Mouse (Mus musculus) spleen, adult 2 months (tissue): ENCODE data around the gene Nme9. TPM values are rescaled to one million over a fixed set of nuclear protein-coding genes. Genes with fewer than 3 reads are reported as not detected.

Experiments
- DNase-seq, 2 experiments: peaks; one replicate each; pipeline versions ENCODE4 v3.0.0 to v3.0.0-alpha.2; 2012 to 2021; ENCODE audit warnings: low spot score in 2 of 2, low read depth in 1 of 2
- H3K27ac ChIP-seq: fragments of 200-500 bp; 2 replicates; pipeline ENCODE4 v1.5.1; 2012; ENCODE audit warnings: low read length, inconsistent platforms; ENCODE audit not compliant: insufficient read depth
- H3K27me3 ChIP-seq: fragments of 200-500 bp; 2 replicates; pipeline ENCODE4 v1.6.1; 2012; ENCODE audit warnings: mild to moderate bottlenecking, moderate library complexity, low read length, inconsistent platforms; ENCODE audit not compliant: control insufficient read depth, insufficient read depth
- H3K36me3 ChIP-seq: fragments of 200-500 bp; 2 replicates; pipeline ENCODE4 v1.6.1; 2012; ENCODE audit warnings: mild to moderate bottlenecking, low read length, inconsistent platforms; ENCODE audit not compliant: control insufficient read depth, insufficient read depth
- H3K4me1 ChIP-seq: fragments of 200-500 bp; 2 replicates; pipeline ENCODE4 v1.6.1; 2011; ENCODE audit warnings: inconsistent platforms; ENCODE audit not compliant: control insufficient read depth, insufficient read depth, insufficient read length
- H3K4me3 ChIP-seq: fragments of 200-500 bp; 2 replicates; pipeline ENCODE4 v1.5.1; 2011; ENCODE audit warnings: mild to moderate bottlenecking, inconsistent platforms; ENCODE audit not compliant: insufficient read depth, insufficient read length; ENCODE audit errors: extremely low read depth
- CTCF ChIP-seq: fragments of 200-500 bp; IDR thresholded peaks from 2 replicates; pipeline ENCODE4 v1.5.1; 2011; ENCODE audit warnings: mild to moderate bottlenecking, inconsistent platforms; ENCODE audit not compliant: insufficient read depth, insufficient read length, insufficient replicate concordance; ENCODE audit errors: extremely low read depth
- POLR2A ChIP-seq: fragments of 200-500 bp; IDR thresholded peaks from 2 replicates; pipeline ENCODE4 v1.6.1; 2011; ENCODE audit warnings: low read depth, low read length, inconsistent platforms
- WGBS: fragments of 180-500 bp; shearing (Covaris S2); methylation state at CpG from one replicate; pipeline ENCODE4 v1.1.7; 2018; 5-methylcytosine and 5-hydroxymethylcytosine counted together
- polyA plus RNA-seq: library from polyadenylated mRNA; depleted of rRNA; stranded (reverse); fragments of >200 nt; gene quantifications from 2 replicates; pipeline ENCODE4 v1.2.3, GENCODE M21; 2012; rRNA removed

The Nme9 gene
- 0.57 and 0.94 TPM in 2 replicates for polyA plus RNA-seq

GRCm38 (mm10) chr9:99451161-99451560 is at the start of gene Nme9:
Gene Nme9, plus strand, starts transcription at chr9:99451475.
- no peak within 1 kb of the TSS for H3K4me3 ChIP-seq
- no peaks in the 10 kb centered on the region for H3K36me3 ChIP-seq
- TF ChIP-seq CTCF (no peak), POLR2A (no peak)
- H3K4me1 ChIP-seq, result no peaks in the 10 kb centered on the region
- H3K27me3 ChIP-seq, result 0 out of 2 replicates have a peak, but pooled peaks cover 4% of the 10 kb centered on the region
- 15% methylated on average over 14 of the region's 14 CpGs for WGBS
- DNase-seq, result no peak
- no peak within 1 kb of the TSS for H3K27ac ChIP-seq

DNA sequence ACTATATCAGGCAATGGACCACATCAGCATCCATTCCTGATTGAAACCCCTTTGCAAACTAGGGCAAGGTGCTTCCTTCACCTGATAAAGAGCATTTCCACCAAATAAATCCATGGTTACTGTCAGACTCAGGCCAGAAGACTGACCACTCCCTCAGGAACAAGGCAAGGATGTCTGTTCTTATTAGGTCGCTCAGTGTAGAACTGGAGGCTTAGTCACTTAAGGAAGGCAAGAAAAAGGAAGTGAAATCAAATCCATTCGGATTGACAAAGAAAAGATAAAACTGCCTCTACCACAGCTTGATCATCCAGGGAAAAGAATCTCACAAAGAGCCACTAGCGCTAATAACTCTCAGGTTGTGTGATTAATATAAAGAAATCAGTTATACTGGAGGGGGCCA is 42.0 kb upstream of the Nme9 start:
- DNase-seq, result no peak
- Histone ChIP-seq H3K4me3 (no peak overlapping the region), H3K27ac (no peak overlapping the region), H3K36me3 (no peaks in the 10 kb centered on the region), H3K4me1 (no peaks in the 10 kb centered on the region), H3K27me3 (no peaks in the 10 kb centered on the region)
- 68% methylated on average over 3 of the region's 3 CpGs for WGBS
- TF ChIP-seq CTCF, result no peak
- TF ChIP-seq POLR2A, result no peak

DNA sequence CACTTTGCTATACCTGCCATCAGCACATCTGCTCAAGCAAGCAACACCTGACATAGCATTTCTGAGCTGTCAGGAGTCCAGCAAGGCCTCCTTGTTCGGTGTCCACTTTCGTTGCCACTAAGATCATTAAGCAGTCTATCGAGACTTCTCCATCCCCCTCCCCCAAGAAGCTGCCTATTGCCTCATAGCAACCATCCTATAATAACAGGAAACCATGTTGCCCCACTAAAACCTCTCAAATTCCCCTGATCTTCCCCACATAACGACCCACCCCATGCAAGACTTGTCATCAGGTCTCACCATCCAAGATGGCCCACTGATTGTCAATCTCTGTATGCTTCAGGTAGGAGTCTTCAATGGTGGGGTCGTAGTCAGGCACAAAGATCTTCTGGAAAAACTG is 40.2 kb upstream of the Nme9 start:
- H3K36me3 ChIP-seq, result no peaks in the 10 kb centered on the region
- no peak for DNase-seq
- 79% methylated on average over 5 of the region's 5 CpGs for WGBS
- H3K27me3 ChIP-seq, result no peaks in the 10 kb centered on the region
- H3K4me1 ChIP-seq, result no peaks in the 10 kb centered on the region
- H3K27ac ChIP-seq, result no peak overlapping the region
- no peak overlapping the region for H3K4me3 ChIP-seq
- no peak for TF ChIP-seq CTCF
- no peak for TF ChIP-seq POLR2A

- H3K4me3 ChIP-seq, result no peak overlapping the region
- H3K27me3 ChIP-seq, result no peaks in the 10 kb centered on the region
- H3K27ac ChIP-seq, result no peak overlapping the region
- DNase-seq, result no peak
- no peaks in the 10 kb centered on the region for H3K4me1 ChIP-seq
- TF ChIP-seq POLR2A, result no peak
- TF ChIP-seq CTCF, result no peak
- no peaks in the 10 kb centered on the region for H3K36me3 ChIP-seq
- WGBS, result 81% methylated on average over 4 of the region's 4 CpGs
Measured at GRCm38 (mm10) chr9:99411785-99412184, 39.5 kb upstream of the Nme9 start.

- H3K27me3 ChIP-seq, result no peaks in the 10 kb centered on the region
- no peak overlapping the region for H3K27ac ChIP-seq
- TF ChIP-seq POLR2A (no peak), CTCF (no peak)
Measured at GRCm38 (mm10) chr9:99416809-99417208, 34.5 kb upstream of the Nme9 start.

DNA sequence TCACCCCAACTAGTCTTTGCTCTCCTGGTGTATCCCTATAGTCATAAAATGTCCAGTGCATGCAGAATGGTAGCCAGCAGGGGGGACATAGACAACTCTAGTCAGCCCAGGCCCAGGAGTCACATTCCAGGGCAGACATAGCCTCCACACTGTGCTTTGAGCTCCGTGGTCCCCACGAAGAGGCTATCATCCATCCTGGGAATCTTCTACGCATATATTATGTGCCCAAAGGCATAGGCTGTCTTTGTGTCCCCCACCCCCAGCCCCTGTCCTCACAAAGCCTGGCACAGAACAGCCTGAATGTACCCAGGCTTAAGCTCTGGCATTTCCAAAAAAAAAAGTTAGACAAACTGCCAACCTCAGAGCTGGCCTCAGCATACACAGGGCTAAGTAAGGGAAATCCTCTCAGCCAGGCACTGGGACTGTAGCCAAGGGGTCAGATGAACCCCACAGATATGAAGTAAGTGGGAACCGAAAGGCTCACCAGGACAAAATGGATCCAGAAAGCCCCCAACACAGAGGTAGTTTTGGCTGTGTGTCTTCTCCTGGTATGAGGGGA is 33.9 kb upstream of the Nme9 start:
- peak overlapping the region; percentile 8; the same call in 1 of the 2 replicates for H3K27ac ChIP-seq

More at GRCm38 (mm10) chr9:99416809-99417208, 34.5 kb upstream of the Nme9 start:
- Histone ChIP-seq H3K4me3 (no peak overlapping the region), H3K36me3 (no peaks in the 10 kb centered on the region), H3K4me1 (no peaks in the 10 kb centered on the region)
- DNase-seq, result no peak
- 92% methylated on average over 3 of the region's 3 CpGs for WGBS

DNA sequence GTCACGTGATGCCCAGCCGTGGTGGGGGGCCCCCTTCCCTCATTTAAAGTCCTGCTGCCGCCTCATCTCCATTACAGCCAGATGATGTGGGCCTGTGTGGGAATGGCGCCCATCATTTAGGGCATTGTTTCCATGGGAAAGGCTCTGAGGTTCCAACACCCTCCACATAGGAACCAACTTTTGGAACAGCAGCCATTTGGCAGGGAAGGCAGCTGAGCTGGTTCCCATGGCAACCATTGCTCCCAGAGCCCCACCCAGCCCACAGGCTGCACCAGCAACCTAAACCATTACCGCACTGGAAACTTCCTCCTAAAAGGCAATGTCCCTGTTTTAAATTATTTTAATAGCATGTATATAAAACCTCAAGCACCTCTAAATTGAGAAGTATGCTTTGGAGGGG is 32.9 kb upstream of the Nme9 start:
- no peak for TF ChIP-seq POLR2A
- TF ChIP-seq CTCF, result no peak
- no peaks in the 10 kb centered on the region for H3K36me3 ChIP-seq
- WGBS, result 72% methylated on average over 5 of the region's 5 CpGs
- DNase-seq, result no peak
- H3K4me3 ChIP-seq, result no peak overlapping the region
- no peak overlapping the region for H3K27ac ChIP-seq
- H3K27me3 ChIP-seq, result no peaks in the 10 kb centered on the region
- H3K4me1 ChIP-seq, result no peaks in the 10 kb centered on the region

More for the DNA sequence above, 33.9 kb upstream of the Nme9 start:
- no peak for TF ChIP-seq POLR2A
- no peak for TF ChIP-seq CTCF
- no peak for DNase-seq
- Histone ChIP-seq H3K27me3 (no peaks in the 10 kb centered on the region), H3K4me3 (no peak overlapping the region), H3K4me1 (no peaks in the 10 kb centered on the region), H3K36me3 (no peaks in the 10 kb centered on the region)
- 80% methylated on average over 4 of the region's 4 CpGs for WGBS
